Mouse (Mus musculus) midbrain, embryonic 15.5 days (tissue): ENCODE measurements around the gene Flt1. TPM values are rescaled to one million over a fixed set of nuclear protein-coding genes. Genes with fewer than 3 reads are reported as not detected.
"Not testable (repeated sequence)": the region's sequence is repeated elsewhere in the genome, so short reads cannot be mapped to it uniquely, and the experiment has no call there.

Source experiments
- ATAC-seq: fragments of 200-750 bp; cut with Nextera tagmentation; replicated peaks from 2 replicates; pipeline ENCODE4 v1.8.0; 2017; ENCODE audit warnings: moderate TSS enrichment
- H3K27ac ChIP-seq: fragments of 300-500 bp; sonication (generic); 2 replicates; pipeline ENCODE4 v1.5.1; 2015; ENCODE audit warnings: mild to moderate bottlenecking, inconsistent platforms
- H3K27me3 ChIP-seq: fragments of 300-500 bp; sonication (generic); replicated peaks from 2 replicates; pipeline ENCODE4 v1.6.1; 2015; ENCODE audit warnings: inconsistent platforms
- H3K36me3 ChIP-seq: fragments of 300-500 bp; sonication (generic); replicated peaks from 2 replicates; pipeline ENCODE4 v1.6.1; 2015; ENCODE audit warnings: inconsistent platforms
- H3K4me1 ChIP-seq: fragments of 300-500 bp; sonication (generic); 2 replicates; pipeline ENCODE4 v1.6.1; 2015; ENCODE audit warnings: inconsistent platforms
- H3K4me2 ChIP-seq: fragments of 300-500 bp; sonication (generic); 2 replicates; pipeline ENCODE4 v1.6.1; 2015; ENCODE audit warnings: inconsistent platforms, mild to moderate bottlenecking, moderate library complexity
- H3K4me3 ChIP-seq: fragments of 300-500 bp; sonication (generic); 2 replicates; pipeline ENCODE4 v1.5.1; 2015; ENCODE audit warnings: mild to moderate bottlenecking, inconsistent platforms
- H3K9ac ChIP-seq: fragments of 300-500 bp; sonication (generic); 2 replicates; pipeline ENCODE4 v1.6.1; 2015; ENCODE audit warnings: mild to moderate bottlenecking, inconsistent platforms
- H3K9me3 ChIP-seq: fragments of 300-500 bp; sonication (generic); 2 replicates; pipeline ENCODE4 v1.6.1; 2016; ENCODE audit warnings: inconsistent platforms
- WGBS: fragments of 180-500 bp; shearing (Covaris S2); methylation state at CpG from one replicate; pipeline ENCODE4 v1.1.7; 2015; ENCODE audit warnings: mixed read lengths; 5-methylcytosine and 5-hydroxymethylcytosine counted together
- polyA plus RNA-seq: library from polyadenylated mRNA; unstranded; fragments of >200 nt; fragmentation: Nextera tagmentation; extraction: Ambion mirVana; gene quantifications from 2 replicates; pipeline ENCODE4 v1.2.1, GENCODE M21; 2015

The Flt1 gene
- polyA plus RNA-seq, 1 experiment from 2014 or later, result 13.4 TPM

GRCm38 (mm10) chr5:147620178-147620577 lies 105.6 kb downstream of the Flt1 start:
- H3K4me3 ChIP-seq, result no peak overlapping the region
- WGBS, result 20% methylated on average over 2 of the region's 2 CpGs
- no peak overlapping the region for H3K27ac ChIP-seq
- H3K36me3 ChIP-seq, result no peaks in the 10 kb centered on the region
- no peaks in the 10 kb centered on the region for H3K9me3 ChIP-seq
- ATAC-seq, result no peak
- no peak overlapping the region for H3K9ac ChIP-seq
- no peaks in the 10 kb centered on the region for H3K27me3 ChIP-seq
- no peaks in the 10 kb centered on the region for H3K4me1 ChIP-seq
- H3K4me2 ChIP-seq, result no peak overlapping the region

DNA sequence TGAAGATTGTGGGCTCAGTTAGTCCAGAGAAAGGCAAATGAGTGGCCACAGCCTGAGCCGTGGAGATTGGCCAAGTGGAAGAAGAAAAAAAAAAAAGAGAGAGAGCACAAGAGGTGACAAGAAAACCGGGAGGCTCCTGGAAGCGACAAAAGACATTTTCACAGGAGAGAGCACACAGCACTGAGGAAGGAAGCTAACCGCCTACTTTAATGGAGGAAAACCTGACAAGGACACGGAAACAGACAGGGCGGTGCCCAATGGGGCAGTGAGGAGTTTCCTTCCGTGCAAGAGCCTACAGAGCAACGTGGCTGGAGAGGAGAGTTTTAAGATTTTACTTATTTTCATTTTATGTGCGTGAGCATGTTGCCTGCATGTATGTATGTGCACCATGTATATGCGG lies 107.6 kb downstream of the Flt1 start:
- 86% methylated on average over 10 of the region's 10 CpGs for WGBS
- H3K9ac ChIP-seq, result no peak overlapping the region
- no peak overlapping the region for H3K27ac ChIP-seq
- no peak overlapping the region for H3K4me2 ChIP-seq
- H3K4me3 ChIP-seq, result no peak overlapping the region
- H3K9me3 ChIP-seq, result no peaks in the 10 kb centered on the region
- H3K4me1 ChIP-seq, result no peaks in the 10 kb centered on the region
- H3K27me3 ChIP-seq, result no peaks in the 10 kb centered on the region
- ATAC-seq, result no peak
- H3K36me3 ChIP-seq, result no peaks in the 10 kb centered on the region

DNA sequence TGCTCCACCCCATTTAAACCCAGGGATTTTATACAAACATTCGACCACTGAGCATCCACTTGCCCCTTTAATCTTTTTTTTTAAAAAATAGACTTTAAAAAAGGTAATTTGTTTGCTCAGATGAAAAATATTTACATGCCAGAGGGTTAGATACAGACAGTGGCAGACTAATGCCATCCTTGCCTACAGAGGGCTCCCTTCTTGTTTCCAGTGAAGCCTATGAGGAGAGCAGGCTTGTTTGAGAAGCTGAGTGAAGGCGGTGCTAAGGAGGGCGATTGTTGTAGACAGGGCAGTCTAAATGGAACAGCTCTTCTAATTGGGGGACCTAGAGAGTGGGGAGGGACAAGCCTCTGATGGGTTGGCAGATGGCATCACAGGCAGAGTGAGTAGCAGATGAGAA lies 109.4 kb downstream of the Flt1 start:
- no peaks in the 10 kb centered on the region for H3K9me3 ChIP-seq
- no peak overlapping the region for H3K9ac ChIP-seq
- no peaks in the 10 kb centered on the region for H3K27me3 ChIP-seq
- WGBS, result 78% methylated on average over 3 of the region's 3 CpGs
- H3K4me1 ChIP-seq, result no peaks in the 10 kb centered on the region
- H3K4me2 ChIP-seq, result no peak overlapping the region
- no peak overlapping the region for H3K27ac ChIP-seq
- H3K36me3 ChIP-seq, result no peaks in the 10 kb centered on the region
- H3K4me3 ChIP-seq, result no peak overlapping the region
- ATAC-seq, result no peak

DNA sequence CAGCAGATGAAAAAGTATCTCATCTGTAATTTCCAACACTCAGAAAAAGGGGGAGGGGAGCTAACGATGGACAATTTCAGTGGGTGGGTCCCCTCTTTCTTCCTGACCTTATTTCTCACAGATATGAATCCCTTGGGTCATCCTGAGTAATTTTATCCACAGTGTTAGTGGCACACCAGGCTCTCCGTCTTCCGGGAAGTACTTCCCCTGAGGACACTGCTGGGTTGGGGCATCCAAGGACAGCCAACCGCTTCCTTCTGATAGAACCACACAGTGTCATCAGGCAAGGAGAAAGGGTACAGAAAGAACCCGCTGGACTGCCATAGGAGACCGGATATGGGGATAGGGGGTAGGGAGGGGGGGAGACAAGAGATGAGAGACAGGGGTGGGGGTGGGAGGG lies 111.2 kb downstream of the Flt1 start:
- no peak overlapping the region for H3K4me3 ChIP-seq
- H3K9me3 ChIP-seq, result no peaks in the 10 kb centered on the region
- H3K36me3 ChIP-seq, result no peaks in the 10 kb centered on the region
- no peak overlapping the region for H3K9ac ChIP-seq
- H3K27me3 ChIP-seq, result no peaks in the 10 kb centered on the region
- no peaks in the 10 kb centered on the region for H3K4me1 ChIP-seq
- ATAC-seq, result no peak
- no peak overlapping the region for H3K27ac ChIP-seq
- no peak overlapping the region for H3K4me2 ChIP-seq
- 88% methylated on average over 6 of the region's 6 CpGs for WGBS

DNA sequence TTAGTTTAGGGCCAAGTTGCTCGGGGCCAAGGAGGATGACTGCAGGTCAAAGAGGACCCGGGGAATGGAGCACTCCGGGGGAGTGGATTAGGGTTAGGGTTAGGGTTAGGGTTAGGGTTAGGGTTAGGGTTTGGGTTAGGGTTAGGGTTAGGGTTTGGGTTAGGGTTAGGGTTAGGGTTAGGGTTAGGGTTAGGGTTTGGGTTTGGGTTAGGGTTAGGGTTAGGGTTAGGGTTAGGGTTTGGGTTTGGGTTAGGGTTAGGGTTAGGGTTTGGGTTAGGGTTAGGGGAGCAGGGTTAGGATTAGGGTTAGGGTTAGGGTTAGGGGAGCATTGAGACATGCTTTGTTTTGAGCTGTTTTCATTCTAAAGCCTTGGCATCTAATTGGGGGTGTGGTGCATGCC lies 114.5 kb downstream of the Flt1 start:
- not testable (repeated sequence) for ATAC-seq

DNA sequence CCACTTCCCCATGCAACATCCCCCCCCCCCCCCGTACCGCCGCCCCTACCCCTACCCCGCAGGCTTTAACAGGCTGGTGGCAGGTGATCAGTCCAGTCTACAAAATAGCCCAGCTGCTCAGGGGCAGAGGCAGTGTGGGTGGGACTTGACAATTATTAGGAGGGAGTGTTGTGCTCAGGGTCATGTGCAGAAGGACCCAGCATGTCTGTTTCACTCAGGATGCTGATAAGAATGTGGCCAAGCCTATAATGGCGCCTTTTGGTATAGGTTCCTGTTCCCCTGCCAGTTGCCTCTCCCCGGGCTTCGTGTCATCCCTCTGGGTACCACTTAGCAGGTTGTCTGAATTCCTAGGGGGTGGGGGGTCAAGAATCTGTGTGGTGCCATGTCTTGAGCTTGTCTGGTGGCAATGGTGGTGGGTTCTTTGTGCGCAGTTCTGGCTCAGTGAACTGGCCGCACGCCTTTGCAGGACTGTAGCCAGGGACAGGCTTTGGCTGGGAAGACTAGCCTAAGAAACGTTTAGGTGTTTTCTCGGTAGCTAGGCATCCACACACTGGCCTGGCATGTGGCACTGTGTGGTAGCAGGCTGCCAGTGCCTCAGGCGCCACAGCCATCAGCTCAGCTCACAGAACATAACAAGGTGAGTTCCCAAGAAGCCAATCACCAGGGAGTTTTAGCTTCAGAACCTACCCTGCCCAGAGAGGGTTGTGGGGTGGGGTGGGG lies 118.4 kb downstream of the Flt1 start:
- whole genome bisulfite sequencing, result 83% methylated on average over 13 of the region's 13 CpGs
- Histone ChIP-seq H3K36me3 (no peaks in the 10 kb centered on the region), H3K27ac (no peak overlapping the region), H3K4me2 (no peak overlapping the region), H3K9me3 (no peaks in the 10 kb centered on the region), H3K9ac (no peak overlapping the region), H3K4me3 (no peak overlapping the region), H3K27me3 (no peaks in the 10 kb centered on the region), H3K4me1 (no peaks in the 10 kb centered on the region)
- ATAC-seq, result no peak

More for the DNA sequence above, 114.5 kb downstream of the Flt1 start:
- not testable (repeated sequence) for H3K4me1 ChIP-seq, H3K27me3 ChIP-seq, H3K9me3 ChIP-seq, H3K4me2 ChIP-seq, H3K4me3 ChIP-seq, H3K27ac ChIP-seq, H3K9ac ChIP-seq, H3K36me3 ChIP-seq
- 93% methylated on average over 3 of the region's 3 CpGs for WGBS

DNA sequence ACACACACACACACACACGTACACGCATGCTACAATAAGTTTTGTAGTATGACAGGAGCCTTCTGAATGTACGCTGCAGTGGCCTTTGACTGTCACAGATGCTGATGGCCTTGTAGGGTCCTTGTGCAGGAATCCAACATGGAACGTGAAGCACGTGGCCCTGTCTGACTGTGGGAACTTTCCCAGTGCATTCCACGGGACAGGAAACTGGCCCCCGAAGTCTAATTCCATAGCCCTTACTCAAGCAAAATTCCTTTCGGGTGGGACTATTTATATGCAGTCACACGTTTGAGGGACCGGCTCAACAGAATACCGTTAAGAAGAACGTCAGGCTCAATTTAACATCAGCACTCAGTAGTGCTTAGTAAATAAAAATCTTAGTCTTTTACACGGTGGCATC lies 119.1 kb downstream of the Flt1 start:
- no peak overlapping the region for H3K4me2 ChIP-seq
- H3K9me3 ChIP-seq, result no peaks in the 10 kb centered on the region
- no peak for ATAC-seq
- no peak overlapping the region for H3K4me3 ChIP-seq
- no peaks in the 10 kb centered on the region for H3K36me3 ChIP-seq
- no peaks in the 10 kb centered on the region for H3K4me1 ChIP-seq
- WGBS, result 91% methylated on average over 13 of the region's 13 CpGs
- no peak overlapping the region for H3K27ac ChIP-seq
- no peaks in the 10 kb centered on the region for H3K27me3 ChIP-seq
- H3K9ac ChIP-seq, result no peak overlapping the region

DNA sequence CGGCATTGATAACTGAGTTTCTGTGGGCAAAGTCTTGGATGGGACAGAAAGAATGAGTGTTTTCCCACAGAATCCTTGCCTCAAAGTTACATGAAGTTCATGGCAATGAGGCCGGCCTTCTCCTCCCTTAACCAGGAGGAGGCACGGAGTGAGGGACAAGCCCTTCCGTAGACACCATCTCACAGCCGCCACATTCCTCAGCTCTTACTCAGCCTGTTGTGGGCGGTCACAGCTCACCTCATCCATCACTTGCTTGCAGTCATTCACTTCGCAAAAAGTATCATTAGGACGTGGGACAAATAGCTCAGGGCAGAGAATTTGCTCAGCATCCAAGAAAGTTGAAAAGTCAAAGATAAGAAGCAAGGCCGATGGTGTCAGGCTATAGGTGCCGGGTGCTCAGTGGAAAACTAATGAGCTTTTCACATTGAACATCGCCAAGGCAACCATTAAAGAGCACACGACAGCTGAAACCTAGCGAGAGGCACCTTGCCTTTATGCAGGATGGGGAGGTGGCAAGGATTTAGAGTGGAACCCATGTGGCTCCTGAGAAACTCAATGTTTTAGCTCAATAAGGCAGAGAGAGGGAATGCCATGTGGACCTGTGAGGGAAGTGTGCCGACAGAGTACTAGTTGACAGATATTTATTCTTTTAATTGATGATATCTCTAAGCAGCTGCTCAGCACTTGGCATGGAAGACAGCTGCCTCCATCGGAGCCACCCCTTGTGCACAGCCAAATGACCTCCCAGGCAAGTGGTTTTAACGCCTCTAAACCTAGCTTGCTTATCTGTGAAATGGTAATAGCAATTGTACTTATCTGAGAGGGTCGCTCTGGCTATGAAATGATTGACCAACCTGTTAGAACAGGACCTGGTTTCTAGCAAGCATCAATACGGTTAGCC lies 124.1 kb downstream of the Flt1 start:
- WGBS, result 77% methylated on average over 18 of the region's 18 CpGs
- no peaks in the 10 kb centered on the region for H3K4me1 ChIP-seq

GRCm38 (mm10) chr5:147597825-147598224 lies 128.0 kb downstream of the Flt1 start:
- no peak for ATAC-seq
- Histone ChIP-seq H3K9me3 (no peaks in the 10 kb centered on the region), H3K4me3 (no peak overlapping the region), H3K36me3 (no peaks in the 10 kb centered on the region), H3K9ac (no peak overlapping the region), H3K27me3 (no peaks in the 10 kb centered on the region), H3K27ac (no peak overlapping the region), H3K4me2 (no peak overlapping the region), H3K4me1 (no peaks in the 10 kb centered on the region)
- WGBS, result 73% methylated on average over 16 of the region's 16 CpGs

More for the DNA sequence above, 124.1 kb downstream of the Flt1 start:
- H3K9me3 ChIP-seq, result no peaks in the 10 kb centered on the region
- H3K36me3 ChIP-seq, result no peaks in the 10 kb centered on the region
- H3K4me3 ChIP-seq, result no peak overlapping the region
- H3K27me3 ChIP-seq, result no peaks in the 10 kb centered on the region
- no peak overlapping the region for H3K4me2 ChIP-seq
- no peak overlapping the region for H3K27ac ChIP-seq
- H3K9ac ChIP-seq, result no peak overlapping the region
- ATAC-seq, result no peak

DNA sequence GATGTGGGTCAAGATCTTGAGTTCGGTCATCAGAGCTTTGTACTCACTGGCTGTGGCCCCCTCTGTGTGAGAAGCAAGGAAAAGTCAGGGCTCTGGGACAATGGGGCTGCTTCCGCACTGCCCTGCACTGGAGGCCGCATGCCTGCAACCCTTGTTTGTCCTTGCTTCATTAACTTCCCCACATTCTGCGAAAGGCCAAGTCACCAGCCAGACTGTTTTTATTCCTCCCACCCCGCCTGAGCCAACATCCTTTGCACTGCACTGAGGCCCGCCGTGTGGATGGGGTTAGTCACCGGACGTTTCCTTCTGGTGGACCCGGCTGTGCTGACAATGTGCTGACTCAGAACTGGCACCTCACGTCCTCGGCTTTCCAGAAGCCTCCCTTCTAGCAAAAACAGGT lies 136.0 kb downstream of the Flt1 start:
- ATAC-seq, result no peak

DNA sequence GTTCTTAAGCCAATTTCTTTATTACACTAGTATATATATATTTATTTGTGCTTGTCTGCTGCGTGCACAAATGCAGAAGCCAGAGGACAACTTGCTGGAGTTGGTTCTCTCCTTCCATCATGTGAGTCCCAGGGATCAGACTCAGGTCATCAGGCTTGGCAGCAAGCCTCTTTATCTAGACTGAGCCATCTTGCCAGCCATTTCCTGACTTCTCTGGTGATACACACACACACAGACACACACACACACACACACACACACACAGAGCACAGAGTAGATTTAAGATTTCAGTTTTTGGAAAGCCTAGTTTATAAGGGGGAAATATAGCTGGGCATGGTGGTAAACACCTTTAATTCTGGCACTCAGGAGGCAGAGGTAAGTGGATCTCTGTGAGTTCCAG lies 140.7 kb downstream of the Flt1 start:
- Histone ChIP-seq H3K9me3 (no peaks in the 10 kb centered on the region), H3K4me1 (no peaks in the 10 kb centered on the region), H3K27ac (no peak overlapping the region), H3K9ac (no peak overlapping the region), H3K4me3 (no peak overlapping the region), H3K4me2 (no peak overlapping the region), H3K36me3 (no peaks in the 10 kb centered on the region), H3K27me3 (no peaks in the 10 kb centered on the region)
- WGBS, result 80% methylated on average over 1 of the region's 1 CpGs
- ATAC-seq, result no peak

More for the DNA sequence above, 136.0 kb downstream of the Flt1 start:
- Histone ChIP-seq H3K27ac (no peak overlapping the region), H3K36me3 (no peaks in the 10 kb centered on the region), H3K4me1 (no peaks in the 10 kb centered on the region), H3K9me3 (no peaks in the 10 kb centered on the region), H3K4me3 (no peak overlapping the region), H3K9ac (no peak overlapping the region), H3K27me3 (no peaks in the 10 kb centered on the region), H3K4me2 (no peak overlapping the region)
- 73% methylated on average over 12 of the region's 12 CpGs for WGBS

DNA sequence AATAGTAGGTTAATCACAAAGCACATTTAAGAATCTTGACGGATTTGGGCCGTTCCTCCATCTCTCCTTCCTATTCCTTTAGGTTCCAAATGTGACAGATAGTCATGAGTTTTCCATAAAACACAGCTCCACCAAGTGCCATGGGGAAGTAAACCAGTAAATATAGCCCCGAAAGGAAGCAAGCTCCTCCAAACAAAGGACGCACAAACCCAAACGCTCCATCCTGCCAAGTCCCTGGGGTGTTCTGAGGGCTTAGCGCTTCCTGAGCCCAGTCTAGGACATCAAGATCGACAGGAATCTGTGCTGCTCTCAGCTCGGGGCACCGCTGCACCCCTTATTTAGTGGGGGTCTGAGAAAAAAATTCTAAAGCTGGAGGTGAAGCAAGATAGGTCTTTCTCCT lies 141.2 kb downstream of the Flt1 start:
- Histone ChIP-seq H3K4me2 (no peak overlapping the region), H3K36me3 (no peaks in the 10 kb centered on the region), H3K27ac (no peak overlapping the region), H3K9me3 (no peaks in the 10 kb centered on the region), H3K4me1 (no peaks in the 10 kb centered on the region), H3K4me3 (no peak overlapping the region), H3K9ac (no peak overlapping the region), H3K27me3 (no peaks in the 10 kb centered on the region)
- 81% methylated on average over 9 of the region's 9 CpGs for WGBS
- ATAC-seq, result no peak
